Mouse (Mus musculus) heart, postnatal 25 days (tissue): ENCODE data around the gene Cars. TPM values are rescaled to one million over a fixed set of nuclear protein-coding genes. Genes with fewer than 3 reads are reported as not detected.

Source experiments
- DNase-seq: peaks from one replicate; pipeline ENCODE4 v3.0.0; 2022; ENCODE audit warnings: low spot score
- intact Hi-C: fragments of 180-260 bp; cut with DNase I; formaldehyde crosslinking; loops from one replicate; pipeline ENCODE4 v1.15.1; 2025
- microRNA-seq: library from miRNA; unstranded; fragments of <30 nt; microRNA quantifications from one replicate; pipeline ENCODE4 v1.2.0, GENCODE M21; 2022
- total RNA-seq, 2 experiments: library from RNA; stranded (reverse); gene quantifications; 2 replicates each; pipeline ENCODE4 v1.2.3; 2021

Cars gene
- total RNA-seq, 2 experiments from 2014 or later = 18.3 to 18.4 TPM

- DNase-seq = no peak
- intact Hi-C loops = no loop called here
Observed at GRCm38 (mm10) chr7:143532410-143532809, 67.5 kb downstream of the Cars start.

DNA sequence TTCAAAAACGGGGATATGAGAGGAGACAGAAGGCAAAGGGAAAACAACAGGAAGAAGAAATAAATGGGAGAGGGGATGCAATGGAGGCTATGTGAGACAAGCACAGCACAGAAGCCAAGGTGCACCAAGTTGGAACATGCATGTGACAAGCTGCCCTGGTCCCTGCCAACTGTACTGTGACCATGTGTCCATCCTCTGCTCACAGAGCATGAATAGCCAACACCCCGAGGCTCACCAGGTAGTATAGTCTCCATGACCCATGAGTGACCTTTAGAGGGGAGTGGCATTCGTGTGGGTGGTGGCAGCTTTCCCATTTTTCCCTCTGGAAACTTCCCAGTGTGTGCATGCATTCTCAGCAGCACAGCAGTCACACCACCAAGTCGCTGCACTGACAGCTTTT, 80.6 kb downstream of the Cars start:
- DNase-seq = no peak
- intact Hi-C loops = no loop called here

GRCm38 (mm10) chr7:143514416-143514768, 85.5 kb downstream of the Cars start:
- intact Hi-C loops = no loop called here
- DNase-seq = no peak

- intact Hi-C loops = no loop called here
- DNase-seq = peak; percentile 39
Observed at GRCm38 (mm10) chr7:143513763-143514415, 86.0 kb downstream of the Cars start.

- intact Hi-C loops = no loop called here
- no peak for DNase-seq
Observed at GRCm38 (mm10) chr7:143511335-143511712, 88.6 kb downstream of the Cars start.

DNA sequence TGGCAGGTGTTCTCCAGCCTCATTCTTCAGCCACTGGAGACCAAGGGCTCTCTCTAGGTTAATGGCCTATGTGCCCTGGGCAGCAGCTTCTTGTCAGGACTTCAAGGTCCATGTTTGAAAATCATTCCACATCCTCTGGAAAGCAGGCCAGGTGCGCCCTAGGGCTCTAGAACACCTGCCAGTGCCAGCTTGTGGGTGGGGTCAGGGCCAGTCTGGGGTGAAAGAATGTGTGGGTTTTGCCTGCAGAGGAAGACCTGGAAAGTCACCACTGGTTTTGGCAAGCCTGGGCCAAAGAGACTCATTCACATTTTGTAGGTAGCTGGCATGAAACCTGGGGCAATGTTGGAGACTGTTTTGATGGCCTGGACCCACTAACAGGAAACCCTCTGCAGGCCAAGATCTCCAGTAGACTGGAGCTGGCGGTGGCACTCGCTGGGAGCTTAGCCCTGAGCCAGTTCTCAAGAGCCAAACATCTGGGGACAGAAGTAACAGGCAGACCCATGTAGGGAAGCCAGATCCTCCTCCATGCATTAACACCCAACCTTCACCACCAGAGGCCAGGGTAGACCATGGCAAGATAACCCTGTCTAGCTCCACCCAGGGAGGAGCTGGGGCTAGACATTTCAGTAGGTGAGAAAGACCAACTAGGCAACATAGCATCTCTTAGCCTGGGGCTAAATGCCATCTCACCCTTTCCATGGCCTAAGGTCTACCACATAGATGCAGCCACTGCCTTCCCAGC, 89.1 kb downstream of the Cars start:
- no peak for DNase-seq
- intact Hi-C loops = no loop called here

- intact Hi-C loops = loop anchor here (5.0 kb wide), 1 partner anchor 37 kb away; the partner anchor contains the start of gene Slc22a18
- no peak for DNase-seq
Observed at GRCm38 (mm10) chr7:143509566-143509965, 90.3 kb downstream of the Cars start.

Small RNAs within 50 kb of the gene (microRNA-seq; reads per million reads assigned to microRNA genes)
- gene Mir7064 = not detected

Other genes with a start within 250 kb of the Cars start
- 10 to 100 TPM; 35.8 to 44.2 TPM for gene Cdkn1c, start 139.0 kb downstream of the Cars start, total RNA-seq
- under 1 TPM; 0.17 to 0.49 TPM for gene Slc22a18, start 126.4 kb downstream of the Cars start, total RNA-seq
- not detected for gene Phlda2, start 96.9 kb downstream of the Cars start, total RNA-seq
- gene Nap1l4, start 51.0 kb downstream of the Cars start, total RNA-seq = 100 to 1,000 TPM; 171 to 178 TPM
- under 1 TPM; 0.48 to 0.70 TPM for gene Tnfrsf26, start 28.6 kb upstream of the Cars start, total RNA-seq
- 1 to 10 TPM; 1.6 to 2.3 TPM for gene Tnfrsf22, start 49.6 kb upstream of the Cars start, total RNA-seq
- gene Tnfrsf23, start 85.8 kb upstream of the Cars start, total RNA-seq = 1 to 10 TPM; 1.7 to 2.1 TPM
- 10 to 100 TPM; 16.0 to 21.5 TPM for gene Osbpl5, start 156.9 kb upstream of the Cars start, total RNA-seq
- gene Mrgprg, start 166.9 kb upstream of the Cars start, total RNA-seq = not detected
- 1 to 10 TPM; 1.0 to 1.3 TPM for gene Mrgpre, start 184.4 kb upstream of the Cars start, total RNA-seq
- 1 to 10 TPM; 4.8 to 5.5 TPM for gene Nadsyn1, start 222.8 kb upstream of the Cars start, total RNA-seq
- gene Dhcr7, start 223.1 kb upstream of the Cars start, total RNA-seq = 1 to 10 TPM; 5.8 to 6.7 TPM